Mouse (Mus musculus) embryonic facial prominence, embryonic 15.5 days (tissue): ENCODE results near the gene Engase. TPM values are rescaled to one million over a fixed set of nuclear protein-coding genes. Genes with fewer than 3 reads are reported as not detected.

Experiments used
- ATAC-seq: fragments of 200-750 bp; cut with Nextera tagmentation; 2 replicates; pipeline ENCODE4 v1.8.0; 2017; ENCODE audit warnings: low read depth, moderate TSS enrichment; ENCODE audit not compliant: insufficient number of reproducible peaks, low FRiP score, low TSS enrichment
- H3K27ac ChIP-seq: fragments of 300-500 bp; sonication (generic); replicated peaks from 2 replicates; pipeline ENCODE4 v1.5.1; 2015; ENCODE audit warnings: mild to moderate bottlenecking, inconsistent platforms
- H3K27me3 ChIP-seq: fragments of 300-500 bp; sonication (generic); 2 replicates; pipeline ENCODE4 v1.6.1; 2015; ENCODE audit warnings: inconsistent platforms
- H3K36me3 ChIP-seq: fragments of 300-500 bp; sonication (generic); 2 replicates; pipeline ENCODE4 v1.6.1; 2015; ENCODE audit warnings: mild to moderate bottlenecking, inconsistent platforms
- H3K4me1 ChIP-seq: fragments of 300-500 bp; sonication (generic); 2 replicates; pipeline ENCODE4 v1.6.1; 2015; ENCODE audit warnings: inconsistent platforms
- H3K4me2 ChIP-seq: fragments of 300-500 bp; sonication (generic); replicated peaks from 2 replicates; pipeline ENCODE4 v1.6.1; 2015; ENCODE audit warnings: mild to moderate bottlenecking, inconsistent platforms
- H3K4me3 ChIP-seq: fragments of 300-500 bp; sonication (generic); replicated peaks from 2 replicates; pipeline ENCODE4 v1.5.1; 2015; ENCODE audit warnings: mild to moderate bottlenecking, inconsistent platforms
- H3K9ac ChIP-seq: fragments of 300-500 bp; sonication (generic); 2 replicates; pipeline ENCODE4 v1.6.1; 2015; ENCODE audit warnings: inconsistent platforms
- H3K9me3 ChIP-seq: fragments of 300-500 bp; sonication (generic); replicated peaks from 2 replicates; pipeline ENCODE4 v1.6.1; 2016; ENCODE audit warnings: inconsistent platforms
- WGBS: fragments of 180-500 bp; shearing (Covaris S2); methylation state at CpG from one replicate; pipeline ENCODE4 v1.1.7; 2015; 5-methylcytosine and 5-hydroxymethylcytosine counted together
- polyA plus RNA-seq: library from polyadenylated mRNA; unstranded; fragments of >200 nt; fragmentation: Nextera tagmentation; extraction: Ambion mirVana; gene quantifications from 2 replicates; pipeline ENCODE4 v1.2.1, GENCODE M21; 2015

Gene Engase
- polyA plus RNA-seq, 1 experiment from 2014 or later: 8.7 TPM

DNA sequence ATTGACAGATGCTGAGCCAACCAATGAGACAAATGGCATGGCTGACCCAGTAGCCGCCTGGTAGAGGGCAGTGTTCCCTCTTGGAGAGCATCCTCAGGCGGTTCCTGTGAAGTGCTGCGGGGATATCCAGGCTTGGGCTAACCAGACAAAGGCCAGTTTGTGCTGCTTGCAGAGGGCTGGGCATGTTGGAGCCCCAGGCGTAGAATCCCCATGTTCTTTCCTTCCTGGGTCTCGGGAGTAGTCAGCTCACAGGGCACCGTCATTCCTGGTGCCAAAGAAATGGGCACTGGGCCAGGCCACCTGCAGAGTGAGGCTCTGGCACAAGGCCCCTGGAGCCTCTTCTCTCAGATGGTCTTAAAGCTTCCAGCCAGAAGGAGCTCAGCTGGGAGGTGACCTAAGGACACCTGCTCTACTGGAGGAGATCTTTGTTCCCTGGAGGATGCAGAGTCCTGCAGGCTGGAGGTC, 40.1 kb upstream of the Engase start:
- H3K27ac ChIP-seq: no peak overlapping the region
- no peak overlapping the region for H3K4me3 ChIP-seq
- no peaks in the 10 kb centered on the region for H3K9me3 ChIP-seq
- H3K36me3 ChIP-seq: no peaks in the 10 kb centered on the region
- ATAC-seq: no peak
- 28% methylated on average over 6 of the region's 6 CpGs for WGBS
- peaks cover 82% of the 10 kb centered on the region for H3K4me1 ChIP-seq
- no peaks in the 10 kb centered on the region for H3K27me3 ChIP-seq
- H3K4me2 ChIP-seq: no peak overlapping the region
- H3K9ac ChIP-seq: no peak overlapping the region

DNA sequence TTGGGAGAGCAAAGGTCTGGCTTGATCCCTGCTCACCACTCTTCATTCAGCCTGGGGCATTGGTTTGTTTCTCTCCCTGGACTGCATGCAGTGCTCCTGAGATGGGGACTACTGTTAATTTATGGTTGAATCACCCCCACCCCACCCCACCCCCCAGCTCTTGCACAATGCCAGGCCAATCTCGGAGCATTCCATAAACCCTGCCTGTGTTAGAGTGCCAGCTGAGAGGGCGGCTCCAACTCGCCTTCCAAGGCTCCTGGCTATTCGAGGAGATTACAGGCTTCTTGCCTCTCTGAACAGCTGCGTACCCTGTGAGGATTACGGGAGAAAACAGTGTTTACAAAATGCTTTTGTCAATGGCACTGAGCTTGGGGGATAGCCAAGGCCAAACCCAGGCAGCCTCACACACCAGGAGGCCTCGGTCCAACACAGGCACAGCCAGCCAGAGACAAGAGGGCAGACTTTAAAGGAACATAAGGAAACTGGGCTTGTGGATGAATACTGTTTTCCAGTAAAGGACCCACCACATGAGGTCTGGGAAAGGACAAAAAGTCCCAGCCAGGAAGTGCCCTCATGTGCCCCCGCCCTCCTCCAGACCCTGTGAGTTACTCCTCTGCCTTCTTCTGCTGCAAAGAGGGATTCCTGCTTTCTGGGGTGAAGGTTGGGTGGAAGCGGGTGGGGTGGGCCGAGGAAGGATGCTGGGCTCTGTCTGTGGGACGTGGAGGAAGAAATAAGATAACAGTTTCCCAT, 37.8 kb upstream of the Engase start:
- Histone ChIP-seq H3K27me3 (no peaks in the 10 kb centered on the region), H3K4me2 (no peak overlapping the region), H3K9ac (no peak overlapping the region), H3K4me3 (no peak overlapping the region), H3K9me3 (no peaks in the 10 kb centered on the region), H3K4me1 (peaks cover 69% of the 10 kb centered on the region), H3K27ac (peak overlapping the region; percentile 72), H3K36me3 (peaks cover under 1% of the 10 kb centered on the region; the same call in 1 of the 2 replicates)
- WGBS: 36% methylated on average over 11 of the region's 11 CpGs
- 0 out of 2 replicates have a peak, but pooled peaks have one; percentile 13 for ATAC-seq

DNA sequence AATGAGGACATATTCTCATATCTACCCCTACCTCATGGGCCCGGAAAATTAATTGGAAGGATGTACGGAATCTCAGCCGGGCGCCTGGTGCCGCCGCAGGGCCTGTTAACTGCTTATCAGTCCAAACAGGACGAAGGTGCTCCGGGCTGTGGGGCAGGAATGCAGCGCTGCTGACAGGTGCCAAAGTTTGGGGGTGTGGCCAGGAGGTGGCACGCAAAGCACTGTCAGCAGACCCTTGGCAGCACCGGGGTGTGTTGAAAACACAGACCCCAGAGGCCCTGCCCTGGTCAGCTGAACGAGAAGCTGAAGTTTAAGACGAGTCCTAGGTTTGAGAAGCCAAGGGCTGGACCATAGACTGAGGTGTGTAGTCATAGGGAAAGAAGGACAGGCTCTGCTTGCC, 33.9 kb upstream of the Engase start:
- Histone ChIP-seq H3K27ac (no peak overlapping the region), H3K4me2 (no peak overlapping the region), H3K36me3 (peaks cover 13% of the 10 kb centered on the region; the same call in 1 of the 2 replicates), H3K9me3 (no peaks in the 10 kb centered on the region), H3K4me3 (no peak overlapping the region), H3K4me1 (peaks cover 40% of the 10 kb centered on the region), H3K27me3 (no peaks in the 10 kb centered on the region), H3K9ac (no peak overlapping the region)
- WGBS: 69% methylated on average over 13 of the region's 13 CpGs
- no peak for ATAC-seq

DNA sequence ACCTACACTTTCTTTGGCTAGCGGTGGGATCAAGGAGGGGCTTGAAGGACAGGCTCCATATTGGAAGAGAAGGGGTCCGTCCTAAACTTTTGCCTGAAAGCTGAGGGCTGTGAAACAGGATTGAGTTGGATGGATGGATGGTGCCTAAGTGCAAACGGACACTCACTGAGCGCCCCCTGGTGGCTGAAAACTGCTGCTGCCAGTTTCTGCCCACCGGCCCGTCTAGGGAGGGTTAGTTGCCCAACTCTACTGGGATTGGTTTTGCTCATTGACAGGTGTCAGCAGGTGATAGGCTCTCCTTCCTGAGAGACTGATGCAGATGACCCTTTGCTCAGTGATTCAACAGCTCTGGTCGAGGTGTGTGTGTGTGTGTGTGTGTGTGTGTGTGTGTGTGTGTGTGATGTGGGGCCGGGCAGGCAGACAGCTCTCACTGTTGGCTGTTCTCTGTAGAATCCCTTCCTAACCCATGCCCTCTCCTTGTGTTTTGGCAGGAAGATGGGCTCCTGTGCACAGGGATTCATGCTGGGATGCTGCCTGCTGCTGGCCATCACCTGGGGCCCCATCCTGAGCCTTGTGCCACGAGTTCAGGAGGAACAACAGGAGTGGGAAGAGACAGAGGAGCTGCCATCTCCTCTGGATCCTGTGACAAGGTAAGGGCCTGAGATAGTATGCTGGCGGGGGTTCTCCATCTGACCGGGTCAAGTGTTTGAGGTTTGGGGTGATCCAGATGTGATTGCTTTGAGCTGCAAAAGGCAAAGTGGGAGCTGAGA, 33.2 kb upstream of the Engase start:
- H3K4me1 ChIP-seq: peaks cover 33% of the 10 kb centered on the region
- H3K27me3 ChIP-seq: no peaks in the 10 kb centered on the region
- no peak overlapping the region for H3K27ac ChIP-seq
- no peak overlapping the region for H3K9ac ChIP-seq
- ATAC-seq: no peak
- H3K9me3 ChIP-seq: no peaks in the 10 kb centered on the region
- H3K4me2 ChIP-seq: no peak overlapping the region
- H3K36me3 ChIP-seq: peaks cover 19% of the 10 kb centered on the region; the same call in 1 of the 2 replicates
- H3K4me3 ChIP-seq: no peak overlapping the region
- WGBS: 36% methylated on average over 11 of the region's 11 CpGs

DNA sequence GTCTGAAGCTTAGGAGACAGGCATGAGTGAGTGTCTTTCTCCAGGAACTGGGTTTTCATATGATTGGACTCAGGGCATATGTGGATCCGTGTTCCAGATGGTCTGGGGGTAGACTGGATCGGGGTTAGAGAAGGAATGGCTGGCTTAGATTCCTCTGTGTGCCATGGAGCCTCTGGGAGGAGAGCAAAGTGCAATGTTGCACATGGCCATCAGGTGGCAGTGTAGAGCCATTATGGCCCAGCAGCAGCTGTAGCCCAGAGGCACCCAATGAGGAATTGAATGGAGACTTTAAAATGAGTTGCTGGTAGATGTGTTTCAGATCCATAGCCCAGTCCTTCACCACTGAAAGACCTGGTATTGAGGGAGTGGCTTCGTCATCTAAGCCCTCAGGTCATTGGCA, 30.8 kb upstream of the Engase start:
- Histone ChIP-seq H3K4me2 (no peak overlapping the region), H3K36me3 (peaks cover 27% of the 10 kb centered on the region; the same call in 1 of the 2 replicates), H3K27ac (no peak overlapping the region), H3K27me3 (no peaks in the 10 kb centered on the region), H3K4me3 (no peak overlapping the region), H3K4me1 (peaks cover 16% of the 10 kb centered on the region), H3K9me3 (no peaks in the 10 kb centered on the region), H3K9ac (no peak overlapping the region)
- ATAC-seq: peak; percentile 12; the same call in 1 of the 2 replicates
- WGBS: 11% methylated on average over 3 of the region's 3 CpGs

DNA sequence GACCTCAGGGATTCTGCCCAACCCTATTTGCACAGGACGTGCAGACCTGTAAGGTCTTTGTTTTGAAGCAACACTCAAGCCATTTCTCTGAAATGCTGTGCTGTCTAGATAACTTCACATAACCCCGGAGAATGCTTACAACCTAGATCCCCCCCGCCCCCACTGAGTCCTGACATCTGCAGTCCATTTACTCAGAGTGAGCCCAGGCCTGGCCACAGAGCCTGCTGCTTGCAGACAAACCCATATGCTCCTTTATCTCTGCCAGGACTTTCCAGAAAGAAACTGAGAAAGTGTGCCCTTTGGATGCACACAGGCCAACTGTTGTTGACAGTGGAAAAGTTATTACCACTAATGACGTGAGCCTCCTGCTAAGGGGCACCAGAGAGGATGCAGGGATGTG, 29.3 kb upstream of the Engase start:
- Histone ChIP-seq H3K27ac (no peak overlapping the region), H3K27me3 (no peaks in the 10 kb centered on the region), H3K4me2 (no peak overlapping the region), H3K36me3 (peaks cover 27% of the 10 kb centered on the region; the same call in 1 of the 2 replicates), H3K9me3 (no peaks in the 10 kb centered on the region), H3K9ac (no peak overlapping the region), H3K4me1 (peaks cover 16% of the 10 kb centered on the region), H3K4me3 (no peak overlapping the region)
- ATAC-seq: no peak
- WGBS: 41% methylated on average over 4 of the region's 4 CpGs

DNA sequence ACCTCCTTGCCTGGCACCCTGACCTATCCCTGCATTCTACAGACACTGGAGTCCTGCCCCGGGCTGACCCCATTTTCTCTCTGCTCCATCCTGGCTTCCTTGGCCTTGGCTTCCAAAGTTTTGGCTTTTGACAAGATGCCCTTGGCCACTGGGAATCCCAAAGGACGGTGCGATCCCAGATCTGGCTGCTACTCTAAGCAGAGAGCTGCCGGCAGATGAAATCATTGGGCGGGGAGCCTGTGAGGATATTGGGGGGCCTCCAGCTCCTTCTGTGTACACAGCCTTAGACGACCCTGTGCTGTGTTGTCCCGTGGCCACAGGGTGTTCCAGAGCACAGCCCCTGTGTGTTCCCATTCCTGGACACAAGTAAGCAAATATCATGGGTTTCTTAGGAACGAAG, 28.2 kb upstream of the Engase start:
- Histone ChIP-seq H3K9ac (no peak overlapping the region), H3K27ac (no peak overlapping the region), H3K4me3 (no peak overlapping the region), H3K9me3 (no peaks in the 10 kb centered on the region), H3K4me1 (peaks cover 7% of the 10 kb centered on the region; the same call in 1 of the 2 replicates), H3K27me3 (no peaks in the 10 kb centered on the region), H3K36me3 (peaks cover 27% of the 10 kb centered on the region; the same call in 1 of the 2 replicates), H3K4me2 (no peak overlapping the region)
- no peak for ATAC-seq
- WGBS: 86% methylated on average over 8 of the region's 8 CpGs

DNA sequence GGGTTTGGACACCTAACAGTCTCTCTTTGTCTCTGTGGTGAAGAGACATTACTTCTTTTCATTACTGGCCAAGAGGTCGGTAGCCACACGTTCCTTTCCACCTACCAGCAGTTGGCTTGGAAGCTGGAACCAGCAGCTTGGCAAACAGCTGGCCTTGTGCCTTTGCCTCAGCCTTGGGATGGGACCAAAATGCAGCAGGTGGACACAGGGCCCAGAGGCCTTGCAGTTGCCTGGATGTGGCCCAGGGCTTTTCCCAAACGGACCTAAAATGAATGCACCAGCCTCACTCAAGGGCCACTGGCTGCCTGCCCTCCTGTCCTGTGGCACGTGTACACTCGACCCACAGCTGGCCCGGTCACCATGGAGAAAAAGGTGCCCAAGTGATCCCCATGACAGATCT, 25.4 kb upstream of the Engase start:
- H3K27me3 ChIP-seq: no peaks in the 10 kb centered on the region
- ATAC-seq: no peak
- H3K36me3 ChIP-seq: peaks cover 25% of the 10 kb centered on the region; the same call in 1 of the 2 replicates
- H3K9ac ChIP-seq: no peak overlapping the region
- no peak overlapping the region for H3K4me3 ChIP-seq
- H3K4me2 ChIP-seq: no peak overlapping the region
- H3K27ac ChIP-seq: no peak overlapping the region
- H3K9me3 ChIP-seq: no peaks in the 10 kb centered on the region
- WGBS: 76% methylated on average over 6 of the region's 6 CpGs
- H3K4me1 ChIP-seq: 0 out of 2 replicates have a peak, but pooled peaks cover 4% of the 10 kb centered on the region

DNA sequence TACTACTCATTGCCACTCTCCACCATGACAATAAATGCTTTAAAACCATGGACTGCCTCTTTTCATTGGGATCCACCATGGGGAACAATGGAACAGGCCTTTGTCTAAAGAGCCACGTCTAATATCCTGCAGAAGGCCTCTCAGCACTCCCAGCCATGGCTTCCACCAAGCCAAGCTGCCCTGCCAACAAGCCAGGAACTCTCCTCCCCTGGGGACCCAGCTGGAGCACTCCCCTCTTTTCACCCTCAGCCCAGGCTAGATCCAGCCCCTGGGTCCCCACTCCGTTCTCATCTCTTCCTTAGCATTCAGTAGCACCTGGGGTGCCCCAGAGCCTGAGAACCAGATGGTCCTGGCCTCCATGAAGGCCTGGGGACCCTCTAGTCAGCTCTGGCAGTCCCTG, 23.7 kb upstream of the Engase start:
- 58% methylated on average over 2 of the region's 2 CpGs for WGBS
- no peak overlapping the region for H3K27ac ChIP-seq
- ATAC-seq: no peak
- no peak overlapping the region for H3K9ac ChIP-seq
- no peaks in the 10 kb centered on the region for H3K4me1 ChIP-seq
- H3K9me3 ChIP-seq: no peaks in the 10 kb centered on the region
- H3K4me2 ChIP-seq: no peak overlapping the region
- no peak overlapping the region for H3K4me3 ChIP-seq
- no peaks in the 10 kb centered on the region for H3K27me3 ChIP-seq
- H3K36me3 ChIP-seq: peaks cover 12% of the 10 kb centered on the region; the same call in 1 of the 2 replicates

DNA sequence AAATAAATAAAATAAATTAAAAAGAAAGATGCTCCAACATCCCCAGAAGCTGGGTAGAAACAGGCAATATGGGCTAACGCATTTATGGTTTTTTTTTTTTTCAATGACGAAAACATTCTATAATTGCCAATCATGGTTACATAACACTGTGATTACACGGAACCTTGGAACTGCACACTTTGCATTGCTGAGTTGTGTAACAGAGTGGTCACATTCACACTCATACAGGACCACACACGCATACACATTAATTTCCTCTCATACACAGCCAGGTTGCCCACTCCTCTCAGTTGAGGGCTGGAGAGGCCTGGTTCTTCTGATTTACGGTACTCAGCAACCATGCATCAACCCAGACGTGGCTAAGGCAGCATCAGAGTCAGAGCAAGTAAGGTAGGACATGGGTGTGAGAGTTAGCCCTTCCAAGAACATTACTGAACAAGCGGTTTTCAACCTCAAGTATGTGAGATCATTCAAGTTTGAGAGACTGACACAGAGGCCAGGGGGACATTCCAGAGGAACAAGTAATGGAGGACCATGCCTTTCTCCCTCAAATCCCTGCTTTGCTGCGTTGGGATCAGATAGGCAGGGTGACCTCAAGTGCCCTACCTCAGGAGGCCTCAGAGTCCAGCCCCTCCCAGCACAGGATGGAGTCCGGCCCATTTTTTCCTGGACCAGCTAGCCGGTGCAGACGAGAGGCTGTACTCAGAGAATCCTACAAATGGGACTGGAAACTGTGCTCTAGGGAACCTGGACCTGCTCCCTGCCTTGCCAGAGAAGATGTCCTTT, 22.6 kb upstream of the Engase start:
- Histone ChIP-seq H3K27me3 (no peaks in the 10 kb centered on the region), H3K4me1 (peaks cover 3% of the 10 kb centered on the region; the same call in 1 of the 2 replicates), H3K9me3 (no peaks in the 10 kb centered on the region), H3K9ac (no peak overlapping the region), H3K27ac (no peak overlapping the region), H3K4me2 (no peak overlapping the region), H3K36me3 (0 out of 2 replicates have a peak, but pooled peaks cover 3% of the 10 kb centered on the region), H3K4me3 (no peak overlapping the region)
- ATAC-seq: no peak
- WGBS: 71% methylated on average over 11 of the region's 11 CpGs
